Mouse (Mus musculus): ENCODE data around the gene Brd2.
A peak's percentile ranks its signal among the peaks of the same experiment; 100 is the strongest.

The Brd2 gene

GRCm38 (mm10) chr17:34114114-34114513 lies 8.3 kb downstream of the Brd2 start:
- no peak for DNase-seq (ENCODE audit: low read depth, low spot score)

GRCm38 (mm10) chr17:34110309-34110708 lies 12.1 kb downstream of the Brd2 start:
- peak; percentile 30 for DNase-seq (ENCODE audit: low read depth, low spot score)

GRCm38 (mm10) chr17:34109806-34110195 lies 12.6 kb downstream of the Brd2 start:
- DNase-seq (ENCODE audit: low read depth, low spot score), result peak; percentile 63

- DNase-seq (ENCODE audit: low read depth, low spot score), result peak; percentile 72
Observed at GRCm38 (mm10) chr17:34109038-34109805, 13.2 kb downstream of the Brd2 start.

- peak; percentile 64 for DNase-seq (ENCODE audit: low read depth, low spot score)
Observed at GRCm38 (mm10) chr17:34108460-34108859, 14.0 kb downstream of the Brd2 start.

- DNase-seq (ENCODE audit: low read depth, low spot score), result no peak
Observed at GRCm38 (mm10) chr17:34107109-34107867, 15.1 kb downstream of the Brd2 start.

GRCm38 (mm10) chr17:34106555-34106954 lies 15.9 kb downstream of the Brd2 start:
- no peak for DNase-seq (ENCODE audit: low read depth, low spot score)

GRCm38 (mm10) chr17:34104804-34105203 lies 17.6 kb downstream of the Brd2 start:
- DNase-seq (ENCODE audit: low read depth, low spot score), result no peak

- no peak for DNase-seq (ENCODE audit: low read depth, low spot score)
Observed at GRCm38 (mm10) chr17:34102831-34103230, 19.6 kb downstream of the Brd2 start.

- DNase-seq (ENCODE audit: low read depth, low spot score), result peak; percentile 93
Observed at GRCm38 (mm10) chr17:34101604-34102032, 20.8 kb downstream of the Brd2 start.

- no peak for DNase-seq (ENCODE audit: low read depth, low spot score)
Observed at GRCm38 (mm10) chr17:34101185-34101584, 21.2 kb downstream of the Brd2 start.

GRCm38 (mm10) chr17:34099531-34099930 lies 22.9 kb downstream of the Brd2 start:
- DNase-seq (ENCODE audit: low read depth, low spot score), result no peak

- no peak for DNase-seq (ENCODE audit: low read depth, low spot score)
Observed at GRCm38 (mm10) chr17:34098709-34099479, 23.5 kb downstream of the Brd2 start.

- DNase-seq (ENCODE audit: low read depth, low spot score), result no peak
Observed at GRCm38 (mm10) chr17:34097272-34097671, 25.2 kb downstream of the Brd2 start.

GRCm38 (mm10) chr17:34096497-34097010 lies 25.9 kb downstream of the Brd2 start:
- no peak for DNase-seq (ENCODE audit: low read depth, low spot score)

GRCm38 (mm10) chr17:34094283-34095035 lies 28.0 kb downstream of the Brd2 start:
- DNase-seq (ENCODE audit: low read depth, low spot score), result peak; percentile 39

- peak; percentile 88 for DNase-seq (ENCODE audit: low read depth, low spot score)
Observed at GRCm38 (mm10) chr17:34093199-34093874, 29.1 kb downstream of the Brd2 start.

GRCm38 (mm10) chr17:34092197-34092875 lies 30.1 kb downstream of the Brd2 start, which contains the start of gene H2-Oa:
TSS of gene H2-Oa (plus strand) at chr17:34092340.
- DNase-seq (ENCODE audit: low read depth, low spot score), result no peak

- DNase-seq (ENCODE audit: low read depth, low spot score), result peak; percentile 79
Observed at GRCm38 (mm10) chr17:34090923-34091322, 31.5 kb downstream of the Brd2 start.

GRCm38 (mm10) chr17:34088124-34088523 lies 34.3 kb downstream of the Brd2 start:
- DNase-seq (ENCODE audit: low read depth, low spot score), result no peak

All from R1 (cell line).